20 mouse cellular contexts compared by ENCODE assay signal in the genomic region with DNA sequence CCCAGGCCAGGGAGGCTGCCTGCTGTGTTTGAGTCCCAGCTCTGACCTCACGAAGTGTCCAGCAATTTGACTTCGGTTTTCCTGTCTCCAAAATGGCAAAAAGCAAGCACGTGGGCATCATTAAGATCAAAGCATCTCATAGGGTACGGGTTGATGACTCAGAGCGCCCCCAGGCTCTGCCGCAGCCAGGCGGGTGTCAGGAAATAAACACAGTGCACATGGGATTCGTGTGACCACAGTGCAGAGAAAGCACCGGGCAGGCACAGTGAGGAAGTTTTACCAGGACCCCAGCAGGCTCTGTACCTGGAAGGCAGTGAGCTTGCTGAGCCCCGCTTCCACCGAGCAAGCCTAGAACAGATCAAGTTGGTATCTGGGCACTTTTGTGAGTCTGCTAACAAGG.
DNase-seq lines count a peak whose midpoint lies in the region; ATAC-seq lines count a peak whose summit lies in the region.
"Had no signal": no experiment of that assay in that cellular context is flagged by ENCODE, and none has a peak within 500 bp of the region (broad histone marks: within the 10 kb centered on the region; RNA-seq: fewer than 3 reads in every experiment).

No protein-coding gene starts in this region.

- peaks cover 14% of the 10 kb centered on the region for H3K36me3 ChIP-seq in forebrain, embryonic 13.5 days (ENCODE audit: poor library complexity, severe bottlenecking)
- no peaks in the 10 kb centered on the region for H3K36me3 ChIP-seq in forebrain, embryonic 16.5 days (ENCODE audit: control insufficient read depth, insufficient read depth)
- no peaks in the 10 kb centered on the region for H3K36me3 ChIP-seq in embryonic facial prominence, embryonic 11.5 days (replicated peaks; ENCODE audit: control insufficient read depth, insufficient read depth, low read depth, low read length)
- H3K36me3 ChIP-seq in limb, embryonic 13.5 days = peaks cover 4% of the 10 kb centered on the region; the same call in 1 of the 2 replicates
- H3K36me3 ChIP-seq: embryonic facial prominence, embryonic 12.5 days; liver, embryonic 13.5 days; lung, embryonic 15.5 days; neural tube, embryonic 15.5 days had no signal

- ATAC-seq in forebrain, embryonic 13.5 days = no peak
- no peak for ATAC-seq in forebrain, embryonic 16.5 days
- ATAC-seq in embryonic facial prominence, embryonic 11.5 days (replicated peaks; ENCODE audit: insufficient number of reproducible peaks, low FRiP score, low TSS enrichment, low read depth) = no peak
- ATAC-seq in limb, embryonic 13.5 days (ENCODE audit: low FRiP score, low read depth) = no peak

- H3K9me3 ChIP-seq in forebrain, embryonic 13.5 days (replicated peaks) = no peaks in the 10 kb centered on the region
- no peaks in the 10 kb centered on the region for H3K9me3 ChIP-seq in forebrain, embryonic 16.5 days (ENCODE audit: control insufficient read depth, low read length)
- no peaks in the 10 kb centered on the region for H3K9me3 ChIP-seq in embryonic facial prominence, embryonic 11.5 days (replicated peaks; ENCODE audit: control insufficient read depth, low read length)
- no peaks in the 10 kb centered on the region for H3K9me3 ChIP-seq in limb, embryonic 13.5 days
- H3K9me3 ChIP-seq: embryonic facial prominence, embryonic 12.5 days; liver, embryonic 13.5 days; lung, embryonic 15.5 days; neural tube, embryonic 15.5 days had no signal

- no peaks in the 10 kb centered on the region for H3K27me3 ChIP-seq in forebrain, embryonic 13.5 days
- H3K27me3 ChIP-seq in forebrain, embryonic 16.5 days (replicated peaks; ENCODE audit: control insufficient read depth, insufficient read depth, low read length) = no peaks in the 10 kb centered on the region
- H3K27me3 ChIP-seq in embryonic facial prominence, embryonic 11.5 days (ENCODE audit: control insufficient read depth, insufficient read depth, low read length) = no peaks in the 10 kb centered on the region
- H3K27me3 ChIP-seq in limb, embryonic 13.5 days = peaks cover 27% of the 10 kb centered on the region; the same call in 1 of the 2 replicates
- H3K27me3 ChIP-seq: lung, embryonic 15.5 days; neural tube, embryonic 15.5 days had no signal

- H3K27ac ChIP-seq in forebrain, embryonic 13.5 days = no peak overlapping the region
- no peak overlapping the region for H3K27ac ChIP-seq in forebrain, embryonic 16.5 days (ENCODE audit: low read length)
- H3K27ac ChIP-seq in embryonic facial prominence, embryonic 11.5 days (replicated peaks; ENCODE audit: low read depth, low read length) = no peak overlapping the region
- H3K27ac ChIP-seq in limb, embryonic 13.5 days = peak overlapping the region; percentile 74; the same call in 1 of the 2 replicates
- H3K27ac ChIP-seq: heart, adult 2 months; liver, embryonic 13.5 days; lung, embryonic 15.5 days; stomach, postnatal 0 days had no signal

- intact Hi-C loops in left cerebral cortex, postnatal 4 days (cut with DNase I) = no loop called here

- 62% methylated on average over 11 of the region's 11 CpGs for WGBS in forebrain, embryonic 13.5 days
- 70% methylated on average over 11 of the region's 11 CpGs for WGBS in forebrain, embryonic 16.5 days
- 29% methylated on average over 11 of the region's 11 CpGs for WGBS in embryonic facial prominence, embryonic 11.5 days
- 18% methylated on average over 11 of the region's 11 CpGs for WGBS in limb, embryonic 13.5 days

- no peak overlapping the region for H3K4me2 ChIP-seq in forebrain, embryonic 13.5 days
- no peak overlapping the region for H3K4me2 ChIP-seq in forebrain, embryonic 16.5 days (ENCODE audit: low read length)
- H3K4me2 ChIP-seq in embryonic facial prominence, embryonic 11.5 days (ENCODE audit: low read depth, low read length) = no peak overlapping the region
- H3K4me2 ChIP-seq in limb, embryonic 13.5 days (replicated peaks) = no peak overlapping the region
- H3K4me2 ChIP-seq: embryonic facial prominence, embryonic 12.5 days; hindbrain, embryonic 14.5 days; liver, embryonic 13.5 days; lung, embryonic 15.5 days; neural tube, embryonic 15.5 days had no signal

- H3K4me1 ChIP-seq in forebrain, embryonic 13.5 days = peaks cover 66% of the 10 kb centered on the region
- H3K4me1 ChIP-seq in forebrain, embryonic 16.5 days (replicated peaks; ENCODE audit: control insufficient read depth, insufficient read depth, low read length) = peaks cover 25% of the 10 kb centered on the region
- H3K4me1 ChIP-seq in embryonic facial prominence, embryonic 11.5 days (ENCODE audit: control insufficient read depth, insufficient read depth, low read length) = peaks cover 26% of the 10 kb centered on the region
- peaks cover 57% of the 10 kb centered on the region for H3K4me1 ChIP-seq in limb, embryonic 13.5 days
- H3K4me1 ChIP-seq: liver, embryonic 13.5 days had no signal

- DNase-seq in Muller cell, postnatal 12 days (ENCODE audit: inconsistent ontology term) = peak; percentile 45
- peak; percentile 57 for DNase-seq in embryonic facial prominence, embryonic 11.5 days (ENCODE audit: low spot score)
- no peak for DNase-seq in left cerebral cortex, postnatal 4 days
- DNase-seq in urinary bladder, postnatal 14 days (ENCODE audit: low spot score) = no peak
- DNase-seq: cerebellum, postnatal 10 days; gastrocnemius, adult 2 months; heart, adult 2 months; layer of hippocampus, postnatal 36 days; liver, embryonic 13.5 days; right cerebral cortex, postnatal 25 days; thymus, postnatal 25 days had no signal

- H3K9ac ChIP-seq in forebrain, embryonic 13.5 days = 0 out of 2 replicates have a peak overlapping the region, but pooled peaks have one; percentile 27
- no peak overlapping the region for H3K9ac ChIP-seq in forebrain, embryonic 16.5 days (replicated peaks; ENCODE audit: low read depth, low read length)
- H3K9ac ChIP-seq in embryonic facial prominence, embryonic 11.5 days (replicated peaks; ENCODE audit: low read length) = no peak overlapping the region
- H3K9ac ChIP-seq in limb, embryonic 13.5 days = no peak overlapping the region
- H3K9ac ChIP-seq: embryonic facial prominence, embryonic 12.5 days; hindbrain, embryonic 14.5 days; liver, embryonic 13.5 days; lung, embryonic 15.5 days; neural tube, embryonic 15.5 days had no signal

- H3K4me3 ChIP-seq in forebrain, embryonic 13.5 days = no peak overlapping the region
- H3K4me3 ChIP-seq in forebrain, embryonic 16.5 days (replicated peaks; ENCODE audit: low read length) = no peak overlapping the region
- no peak overlapping the region for H3K4me3 ChIP-seq in embryonic facial prominence, embryonic 11.5 days (ENCODE audit: low read depth, low read length)
- H3K4me3 ChIP-seq in limb, embryonic 13.5 days = no peak overlapping the region
- H3K4me3 ChIP-seq: embryonic facial prominence, embryonic 12.5 days; gastrocnemius, adult 2 months; heart, adult 2 months; liver, embryonic 13.5 days; lung, embryonic 15.5 days; myocyte; neural tube, embryonic 15.5 days had no signal

Comparison
In these comparisons a context has a peak if more than half of its experiments do, and no peak if none do; other contexts are left out.
1. DNase-seq: peak in Muller cell, postnatal 12 days (single experiment) and embryonic facial prominence, embryonic 11.5 days (single experiment); none in left cerebral cortex, postnatal 4 days (single experiment) and urinary bladder, postnatal 14 days (single experiment).